Mouse (Mus musculus) thymus, adult 18-20 months (tissue): ENCODE measurements around the gene Ankrd11.
"Not testable (repeated sequence)": the region's sequence is repeated elsewhere in the genome, so short reads cannot be mapped to it uniquely, and the experiment has no call there.

Source experiments
- DNase-seq, 2 experiments: peaks; one replicate each; pipeline ENCODE4 v3.0.0; 2022; ENCODE audit warnings: mixed read lengths in 2 of 2

Gene Ankrd11

GRCm38 (mm10) chr8:123042158-123042973 is at the start of gene Ankrd11:
Gene Ankrd11, minus strand, starts transcription at chr8:123042277.
- peak; percentile 100 for DNase-seq

- DNase-seq, result no peak
These were observed 45.2 kb upstream of the Ankrd11 start for GRCm38 (mm10) chr8:123087289-123087688.

DNA sequence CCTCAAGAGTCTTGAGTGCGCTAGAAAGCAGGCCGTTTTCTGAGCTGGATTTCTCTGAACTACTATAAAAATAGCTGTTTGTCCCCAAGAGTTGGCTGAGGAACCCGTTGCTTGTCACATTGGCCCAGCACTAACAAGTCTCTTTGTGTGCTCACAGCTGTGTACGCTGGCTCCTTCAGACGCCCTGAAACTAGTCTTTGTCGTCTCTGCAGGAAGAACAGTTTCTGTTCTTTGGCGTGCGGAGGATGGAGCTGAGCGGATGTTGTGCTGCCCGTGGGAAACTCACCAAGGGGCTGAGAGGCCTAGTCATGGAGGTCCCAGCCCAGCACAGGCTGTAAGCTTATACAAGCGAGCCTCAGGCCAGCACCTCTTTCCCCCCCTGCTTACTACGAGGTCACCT is 41.5 kb upstream of the Ankrd11 start:
- no peak for DNase-seq

GRCm38 (mm10) chr8:123082993-123083392 is 40.9 kb upstream of the Ankrd11 start:
- no peak for DNase-seq

DNA sequence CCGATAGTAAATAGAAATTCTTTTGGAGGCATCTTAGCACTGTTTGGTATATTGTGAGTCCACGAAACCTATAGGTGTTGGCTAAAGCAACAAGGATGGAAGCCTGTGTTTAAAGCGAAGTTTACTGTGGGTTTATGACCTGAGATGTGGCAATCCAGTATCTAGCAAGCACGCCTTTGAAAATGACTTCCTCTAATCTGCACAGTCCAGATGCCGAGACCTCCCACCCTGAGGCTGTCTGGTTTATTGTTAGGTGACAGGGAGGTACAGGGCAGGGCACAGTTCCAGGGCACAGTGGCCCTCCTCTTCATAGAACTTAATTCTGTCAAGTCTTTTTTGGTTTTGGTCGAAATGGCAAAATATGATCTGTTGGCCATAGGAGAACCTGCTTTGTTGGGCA is 35.1 kb upstream of the Ankrd11 start:
- DNase-seq, result no peak

DNA sequence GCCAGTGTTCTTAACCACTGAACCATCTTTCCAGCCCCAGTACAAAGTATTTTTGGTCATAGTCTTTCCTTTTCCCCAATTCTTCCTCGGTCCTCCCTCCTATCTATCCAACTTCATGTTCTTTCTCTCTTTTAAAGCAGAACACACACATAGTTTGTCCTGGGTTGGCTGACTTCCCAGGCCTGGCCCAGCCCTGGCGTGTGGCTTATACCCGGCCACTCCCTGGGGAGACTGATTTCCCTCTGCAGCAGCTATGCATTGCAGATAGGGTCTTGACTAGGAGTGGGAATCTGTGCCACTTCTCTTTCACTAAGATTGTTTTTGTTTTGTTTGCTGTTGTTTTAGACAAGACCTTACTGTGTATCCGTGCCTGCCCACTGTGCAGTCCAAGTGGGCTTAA is 29.1 kb upstream of the Ankrd11 start:
- DNase-seq, result no peak

DNA sequence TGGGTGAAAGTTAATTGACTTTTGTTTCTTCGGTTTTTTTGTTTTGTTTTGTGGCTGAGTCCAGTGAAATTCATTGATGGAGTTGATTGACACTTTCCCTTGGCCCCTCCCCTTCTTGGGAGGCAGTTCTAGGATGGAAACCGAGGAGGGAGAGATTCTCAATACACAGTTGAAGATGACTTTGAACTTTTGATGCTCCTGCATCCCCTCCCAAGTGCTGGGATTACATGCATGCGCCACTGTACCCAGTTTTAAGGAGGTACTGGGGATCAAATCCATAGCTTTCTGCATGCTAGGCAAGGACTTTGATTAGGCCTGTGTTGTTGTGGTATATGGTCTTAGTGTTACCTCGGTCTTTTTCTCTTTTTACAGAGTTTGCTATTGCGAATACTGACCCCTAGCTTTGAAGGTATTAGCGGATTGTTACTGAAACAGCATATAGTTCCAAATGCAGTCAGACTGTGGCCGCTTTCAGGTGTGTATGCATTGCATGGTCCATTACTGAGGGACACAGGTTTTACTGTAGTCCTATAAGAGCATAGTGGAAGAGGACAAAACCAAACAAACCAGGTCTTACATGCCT is 24.1 kb upstream of the Ankrd11 start:
- DNase-seq, result no peak

DNA sequence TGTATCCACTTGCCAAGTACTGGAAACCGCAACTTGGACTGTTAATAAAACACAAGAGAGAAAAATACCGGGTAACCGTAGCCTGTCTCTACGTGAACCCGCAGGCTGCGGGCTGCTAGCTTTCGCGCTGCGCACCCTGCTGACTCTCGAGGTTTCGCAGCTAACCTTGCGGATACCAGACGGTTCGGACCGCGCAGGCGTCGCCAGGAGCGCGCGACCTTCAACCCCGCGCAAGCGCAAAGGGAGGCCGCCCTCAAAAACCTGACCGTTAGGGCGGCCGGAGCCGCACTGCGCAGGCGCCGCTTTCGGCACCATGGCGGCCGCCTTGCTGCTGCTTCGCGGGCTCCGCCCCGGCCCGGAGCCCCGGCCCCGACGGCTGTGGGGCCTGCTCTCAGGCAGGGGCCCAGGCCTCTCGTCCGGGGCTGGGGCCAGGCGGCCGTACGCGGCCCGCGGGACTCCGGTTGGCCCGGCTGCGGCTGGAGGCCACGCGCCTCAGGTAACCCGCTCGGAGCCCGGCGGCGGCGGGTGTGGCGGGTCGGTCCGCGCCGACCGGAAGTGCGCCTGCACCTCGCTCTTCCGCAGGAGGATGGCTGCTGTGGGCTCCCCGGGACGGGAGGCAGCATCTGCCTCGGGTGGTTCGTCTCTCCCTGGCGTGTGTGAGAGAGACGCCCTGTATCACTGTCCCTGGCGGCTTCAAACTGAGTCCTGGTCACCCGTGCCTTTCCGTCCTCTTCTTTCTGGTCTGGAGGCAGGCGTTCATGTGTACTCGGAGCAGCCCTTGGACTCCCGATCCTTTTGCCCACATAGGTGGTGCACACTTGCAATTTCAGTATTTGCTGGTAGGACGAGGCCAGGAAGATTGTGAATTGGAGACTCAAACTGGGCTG is 23.4 kb upstream of the Ankrd11 start:
- peak; percentile 90 to 93 for DNase-seq

- DNase-seq, result peak in 1 of 2 experiments; percentile 39
These were observed 22.7 kb upstream of the Ankrd11 start for GRCm38 (mm10) chr8:123064809-123065213.

- no peak for DNase-seq
These were observed 22.0 kb upstream of the Ankrd11 start for GRCm38 (mm10) chr8:123064072-123064471.

DNA sequence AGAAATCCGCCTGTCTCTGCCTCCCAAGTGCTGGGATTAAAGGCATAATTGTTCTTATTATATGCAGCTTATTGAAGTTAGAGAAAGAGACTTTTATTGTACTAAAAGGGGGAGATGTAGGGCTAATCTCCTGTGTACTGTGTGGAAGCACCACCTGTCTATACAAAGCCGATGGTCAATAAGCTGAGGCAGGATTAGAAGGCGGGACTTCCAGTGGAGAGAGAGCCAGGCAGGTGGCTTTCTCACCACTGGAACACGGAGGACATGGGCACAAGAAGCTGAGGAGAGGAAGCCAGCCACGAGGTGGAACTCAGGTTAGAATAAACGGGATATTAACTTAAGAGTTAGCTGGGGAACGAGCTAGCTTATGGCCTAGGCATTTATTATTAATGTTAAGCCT is 20.6 kb upstream of the Ankrd11 start, which contains the start of gene Spg7:
Gene Spg7 (plus strand): TSS at position 222 of the 400 bp plus-strand sequence.
- no peak for DNase-seq

- DNase-seq, result no peak
These were observed 9.4 kb upstream of the Ankrd11 start for GRCm38 (mm10) chr8:123051458-123051857.

DNA sequence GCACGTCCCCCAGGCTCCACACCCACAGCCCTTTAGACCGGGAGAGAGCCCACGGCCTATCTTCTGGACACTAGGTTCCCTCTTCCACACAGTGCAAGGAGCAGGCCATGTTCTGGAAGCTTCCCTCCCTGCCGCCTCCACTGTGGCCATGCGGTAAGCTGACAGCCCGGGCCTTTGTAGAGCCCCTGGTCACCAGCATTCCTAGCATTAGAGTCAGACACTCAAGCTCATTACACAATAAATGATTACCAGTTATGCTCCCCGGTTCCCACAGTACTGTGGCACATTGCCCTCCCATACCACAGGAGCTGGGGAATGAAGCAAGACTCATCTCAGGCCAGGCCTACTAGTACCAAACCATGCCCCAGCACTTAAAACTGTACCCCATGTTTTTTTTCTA is 6.3 kb upstream of the Ankrd11 start:
- DNase-seq, result no peak

- no peak for DNase-seq
These were observed 5.8 kb upstream of the Ankrd11 start for GRCm38 (mm10) chr8:123047827-123048226.

- DNase-seq, result no peak
These were observed 4.6 kb upstream of the Ankrd11 start for GRCm38 (mm10) chr8:123046706-123047105.

DNA sequence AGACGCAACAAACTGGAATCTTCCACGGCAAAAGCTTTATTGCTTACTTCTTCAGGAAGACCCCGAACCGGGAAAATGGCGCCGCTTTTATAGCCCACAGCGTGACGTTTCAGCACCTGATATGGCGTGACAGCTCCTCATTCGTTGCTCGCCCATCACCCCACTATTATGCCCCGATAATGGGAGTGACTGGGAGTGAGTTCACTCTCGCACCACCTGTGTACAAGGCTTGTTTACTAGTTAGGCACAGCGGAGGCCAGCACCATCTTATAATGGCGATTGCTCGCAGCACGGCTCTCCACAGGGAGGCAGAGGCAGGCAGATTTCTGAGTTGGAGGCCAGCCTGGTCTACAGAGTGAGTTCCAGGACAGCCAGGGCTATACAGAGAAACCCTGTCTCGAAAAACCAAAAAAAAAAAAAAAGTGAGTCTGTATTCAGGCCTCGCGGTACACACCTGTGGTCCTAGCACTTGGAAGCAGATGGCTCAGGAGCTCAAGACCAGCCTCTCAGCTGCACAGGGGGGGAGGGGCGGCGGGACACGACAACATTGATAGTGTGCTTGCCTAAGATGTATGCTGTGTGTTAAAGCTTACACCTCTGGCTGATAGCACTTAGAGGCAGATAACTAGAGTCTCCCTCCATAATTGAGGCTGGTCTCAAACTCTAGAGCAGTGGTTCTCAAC is 2.8 kb upstream of the Ankrd11 start:
- not testable (repeated sequence) for DNase-seq

DNA sequence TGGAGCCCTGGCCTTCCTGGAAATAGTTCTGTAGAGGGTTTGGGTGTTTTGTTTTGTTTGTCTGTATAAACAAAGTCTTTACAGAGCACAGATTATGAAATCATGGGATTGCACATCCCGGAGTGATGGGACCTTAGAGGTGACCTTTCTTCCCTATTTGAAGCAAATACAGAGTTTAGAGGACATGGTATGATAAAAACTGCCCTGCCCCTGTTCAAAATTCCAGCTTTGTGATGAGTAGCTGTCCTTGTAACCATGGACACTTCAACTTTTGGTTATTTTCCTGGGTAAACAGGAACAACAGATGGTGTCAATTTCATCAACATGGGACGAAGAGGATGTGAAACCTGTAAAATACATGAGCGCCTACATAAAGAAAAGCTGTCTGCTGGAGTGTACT is 1.9 kb upstream of the Ankrd11 start:
- DNase-seq, result no peak

DNA sequence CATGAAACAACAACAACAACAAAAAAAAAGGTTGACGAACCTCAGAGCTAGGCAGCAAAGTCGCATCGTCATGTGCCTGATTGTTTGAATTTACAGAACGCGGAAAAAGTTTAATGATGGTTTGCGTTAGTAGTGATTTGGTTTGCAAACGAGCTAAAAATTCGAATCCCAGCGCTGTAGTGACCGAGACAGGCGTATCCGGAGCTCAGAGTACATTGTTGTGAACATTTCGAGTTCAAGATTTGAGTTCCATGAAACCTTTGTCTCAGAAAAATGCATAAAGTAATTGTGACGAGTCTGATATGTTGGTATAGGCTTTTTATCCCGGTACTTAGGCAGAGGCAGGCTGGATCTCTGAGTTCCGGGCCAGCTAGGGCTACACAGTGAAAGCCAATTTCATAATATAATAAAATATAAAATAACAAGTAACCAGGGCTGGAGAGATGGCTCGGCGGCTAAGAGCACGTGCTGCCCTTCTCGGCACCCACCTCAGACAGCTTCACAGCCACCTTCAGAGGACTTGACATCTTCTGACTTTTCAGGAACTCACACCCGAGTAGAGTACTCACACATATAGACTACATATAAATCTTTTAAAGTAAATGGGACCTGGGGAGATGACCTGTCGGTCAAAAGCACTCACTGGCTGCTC is 1.0 kb upstream of the Ankrd11 start:
- DNase-seq, result no peak

- DNase-seq, result peak in 1 of 2 experiments; percentile 30
These were observed 337 bp downstream of the Ankrd11 start for GRCm38 (mm10) chr8:123041774-123042105.

- peak; percentile 48 to 75 for DNase-seq
These were observed 886 bp downstream of the Ankrd11 start for GRCm38 (mm10) chr8:123041008-123041773.

DNA sequence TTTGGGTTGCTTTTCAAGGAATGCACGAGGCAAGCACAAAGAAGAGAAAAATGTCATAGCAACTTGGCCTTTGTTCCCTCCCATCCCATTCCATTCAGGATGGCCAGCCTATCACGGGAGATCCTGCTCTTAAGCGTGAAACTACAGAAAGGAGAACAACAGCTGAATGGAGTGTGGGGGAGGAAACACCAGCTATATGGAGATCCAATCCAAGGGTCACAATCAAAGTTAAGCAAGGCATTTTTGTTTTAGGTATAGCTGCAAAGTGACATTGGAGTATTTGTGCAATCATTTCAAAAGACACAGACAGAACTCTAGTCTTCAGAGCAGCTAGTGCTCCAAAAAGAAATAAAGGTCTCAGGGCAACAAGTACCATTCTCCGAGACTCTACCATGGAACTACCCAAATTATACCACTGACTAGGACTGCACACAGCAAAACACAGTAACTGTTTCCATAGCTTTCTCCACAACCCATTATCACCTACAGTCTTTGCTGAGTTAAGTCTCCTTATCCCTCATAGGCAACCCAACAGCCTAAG is 1.9 kb downstream of the Ankrd11 start:
- DNase-seq, result no peak
